Mouse (Mus musculus): ENCODE measurements around the gene Kcnh4. TPM values are rescaled to one million over a fixed set of nuclear protein-coding genes. Genes with fewer than 3 reads are reported as not detected.

Kcnh4 gene
- total RNA-seq, 2 experiments from 2014 or later, result 7.8 to 9.5 TPM

GRCm38 (mm10) chr11:100741348-100741747, 18.4 kb downstream of the Kcnh4 start:
- DNase-seq (ENCODE audit: extremely low spot score in 1 of 2, low spot score in 2 of 2), result peak in 1 of 2 experiments; percentile 56

GRCm38 (mm10) chr11:100738749-100739148, 21.0 kb downstream of the Kcnh4 start:
- intact Hi-C loops (cut with DNase I), result no loop called here
- no peak for DNase-seq (ENCODE audit: extremely low spot score in 1 of 2, low spot score in 2 of 2)

More at GRCm38 (mm10) chr11:100741348-100741747, 18.4 kb downstream of the Kcnh4 start:
- intact Hi-C loops (cut with DNase I), result no loop called here

GRCm38 (mm10) chr11:100738066-100738604, 21.6 kb downstream of the Kcnh4 start, which contains the start of gene Rab5c:
TSS of gene Rab5c (minus strand) at chr11:100738215.
- intact Hi-C loops (cut with DNase I), result no loop called here
- peak; percentile 99 for DNase-seq (ENCODE audit: extremely low spot score in 1 of 2, low spot score in 2 of 2)

GRCm38 (mm10) chr11:100737105-100737733, 22.5 kb downstream of the Kcnh4 start:
- intact Hi-C loops (cut with DNase I), result no loop called here
- no peak for DNase-seq (ENCODE audit: extremely low spot score in 1 of 2, low spot score in 2 of 2)

GRCm38 (mm10) chr11:100736746-100737080, 23.0 kb downstream of the Kcnh4 start:
- intact Hi-C loops (cut with DNase I), result no loop called here
- no peak for DNase-seq (ENCODE audit: extremely low spot score in 1 of 2, low spot score in 2 of 2)

- intact Hi-C loops (cut with DNase I), result no loop called here
- DNase-seq (ENCODE audit: extremely low spot score in 1 of 2, low spot score in 2 of 2), result no peak
These were observed 23.6 kb downstream of the Kcnh4 start for GRCm38 (mm10) chr11:100735954-100736745.

GRCm38 (mm10) chr11:100735134-100735865, 24.4 kb downstream of the Kcnh4 start:
- intact Hi-C loops (cut with DNase I), result no loop called here
- no peak for DNase-seq (ENCODE audit: extremely low spot score in 1 of 2, low spot score in 2 of 2)

- no peak for DNase-seq (ENCODE audit: extremely low spot score in 1 of 2, low spot score in 2 of 2)
- intact Hi-C loops (cut with DNase I), result no loop called here
These were observed 29.1 kb downstream of the Kcnh4 start for GRCm38 (mm10) chr11:100730477-100731205.

- intact Hi-C loops (cut with DNase I), result no loop called here
- DNase-seq (ENCODE audit: extremely low spot score in 1 of 2, low spot score in 2 of 2), result no peak
These were observed 29.8 kb downstream of the Kcnh4 start for GRCm38 (mm10) chr11:100729976-100730375.

- DNase-seq (ENCODE audit: extremely low spot score in 1 of 2, low spot score in 2 of 2), result no peak
- intact Hi-C loops (cut with DNase I), result no loop called here
These were observed 31.1 kb downstream of the Kcnh4 start for GRCm38 (mm10) chr11:100728601-100729000.

- intact Hi-C loops (cut with DNase I), result no loop called here
- no peak for DNase-seq (ENCODE audit: extremely low spot score in 1 of 2, low spot score in 2 of 2)
These were observed 32.5 kb downstream of the Kcnh4 start for GRCm38 (mm10) chr11:100727201-100727600.

GRCm38 (mm10) chr11:100724919-100725512, 34.7 kb downstream of the Kcnh4 start:
- intact Hi-C loops (cut with DNase I), result no loop called here
- DNase-seq (ENCODE audit: extremely low spot score in 1 of 2, low spot score in 2 of 2), result no peak

GRCm38 (mm10) chr11:100722493-100723028, 37.2 kb downstream of the Kcnh4 start:
- DNase-seq (ENCODE audit: extremely low spot score in 1 of 2, low spot score in 2 of 2), result no peak
- intact Hi-C loops (cut with DNase I), result no loop called here

GRCm38 (mm10) chr11:100721776-100722492, 37.8 kb downstream of the Kcnh4 start:
- DNase-seq (ENCODE audit: extremely low spot score in 1 of 2, low spot score in 2 of 2), result no peak
- intact Hi-C loops (cut with DNase I), result no loop called here

- intact Hi-C loops (cut with DNase I), result no loop called here
- no peak for DNase-seq (ENCODE audit: extremely low spot score in 1 of 2, low spot score in 2 of 2)
These were observed 38.5 kb downstream of the Kcnh4 start for GRCm38 (mm10) chr11:100721254-100721653.

GRCm38 (mm10) chr11:100720345-100720744, 39.4 kb downstream of the Kcnh4 start:
- DNase-seq (ENCODE audit: extremely low spot score in 1 of 2, low spot score in 2 of 2), result no peak
- intact Hi-C loops (cut with DNase I), result no loop called here

GRCm38 (mm10) chr11:100719893-100720292, 39.8 kb downstream of the Kcnh4 start:
- intact Hi-C loops (cut with DNase I), result no loop called here
- no peak for DNase-seq (ENCODE audit: extremely low spot score in 1 of 2, low spot score in 2 of 2)

- intact Hi-C loops (cut with DNase I), result no loop called here
- no peak for DNase-seq (ENCODE audit: extremely low spot score in 1 of 2, low spot score in 2 of 2)
These were observed 40.4 kb downstream of the Kcnh4 start for GRCm38 (mm10) chr11:100719312-100719711.
